Mouse (Mus musculus): ENCODE results near the gene Dnah12. TPM values are rescaled to one million over a fixed set of nuclear protein-coding genes. Genes with fewer than 3 reads are reported as not detected.

Gene Dnah12
- total and polyA plus RNA-seq, 3 experiments, result 0.04 to 0.10 TPM; not detected in 1

DNA sequence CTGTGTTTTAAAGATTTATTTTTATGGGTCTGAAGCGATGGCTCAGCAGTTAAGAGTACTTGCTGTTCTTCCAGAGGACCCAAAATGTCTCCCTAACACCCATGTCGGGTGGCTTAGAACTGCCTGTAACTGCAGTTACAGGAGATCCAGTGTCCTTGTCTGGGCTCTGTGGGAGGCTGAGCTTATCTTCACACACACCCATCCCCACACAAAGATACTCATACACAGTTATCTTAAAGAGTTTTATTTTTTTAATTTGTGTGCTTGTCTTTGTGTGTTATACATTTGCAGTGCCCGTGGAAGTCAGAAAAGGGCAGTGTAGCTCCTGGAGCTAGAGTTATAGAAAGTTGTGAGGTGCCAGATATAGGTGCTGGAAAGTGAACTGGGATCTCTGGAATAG is 197.7 kb downstream of the Dnah12 start:
- no peaks in the 10 kb centered on the region for H3K9me3 ChIP-seq (replicated peaks; ENCODE audit: insufficient read depth, low read length)
- no peaks in the 10 kb centered on the region; a peak in 2 of 4 replicates for H3K27me3 ChIP-seq (ENCODE audit: control insufficient read depth in 1 of 2, insufficient read depth in 2 of 2, low read length in 2 of 2)
- H3K4me3 ChIP-seq (ENCODE audit: control insufficient read depth in 1 of 2, insufficient read depth in 1 of 2, low read depth in 2 of 2, low read length in 2 of 2), result no peak overlapping the region
- no peak overlapping the region for H3K27ac ChIP-seq (ENCODE audit: control insufficient read depth, low read depth, low read length)
- H3K36me3 ChIP-seq (ENCODE audit: control insufficient read depth in 1 of 2, insufficient read depth in 2 of 2, low read length in 2 of 2), result peaks cover 0 to 10% of the 10 kb centered on the region in 2 experiments; a peak in 2 of 4 replicates
- peak; percentile 62 for DNase-seq (ENCODE audit: low read depth, low spot score)
- no peaks in the 10 kb centered on the region for H3K79me2 ChIP-seq (ENCODE audit: control insufficient read depth, insufficient read depth, low read length, poor library complexity)
- TF ChIP-seq HCFC1 (IDR thresholded peaks at IDR 0.05; ENCODE audit: low read depth, low read length), result no peak
- peak in 1 of 2 experiments; percentile 57; a peak in 1 of 4 replicates for TF ChIP-seq EP300 (IDR thresholded peaks at IDR 0.05; ENCODE audit: low read depth in 1 of 2, low read length in 2 of 2)
- TF ChIP-seq GATA1 (IDR thresholded peaks at IDR 0.05; ENCODE audit: low read depth, low read length), result peak; percentile 58
- TF ChIP-seq TCF12 (IDR thresholded peaks at IDR 0.05; ENCODE audit: low read depth, low read length), result peak; percentile 39
- TF ChIP-seq ZMIZ1 (IDR thresholded peaks at IDR 0.05; ENCODE audit: low read depth, low read length), result no peak
- TF ChIP-seq NELFE (IDR thresholded peaks at IDR 0.05; ENCODE audit: low read depth, low read length), result no peak
- TF ChIP-seq ZC3H11A (IDR thresholded peaks at IDR 0.05; ENCODE audit: low read depth, low read length), result no peak
- peak; percentile 52; the same call in 1 of the 2 replicates for TF ChIP-seq ZNF384 (IDR thresholded peaks at IDR 0.05; ENCODE audit: low read depth, low read length)
- TF ChIP-seq E2F4 (IDR thresholded peaks at IDR 0.05; ENCODE audit: borderline replicate concordance, low read depth, low read length), result no peak
- peaks cover 0 to 13% of the 10 kb centered on the region in 2 experiments; a peak in 2 of 4 replicates for H3K4me1 ChIP-seq (ENCODE audit: control insufficient read depth in 1 of 2, insufficient read depth in 2 of 2, low read length in 2 of 2)
- no peak overlapping the region for H3K9ac ChIP-seq (ENCODE audit: control insufficient read depth, low read depth, low read length, poor library complexity, severe bottlenecking)

DNA sequence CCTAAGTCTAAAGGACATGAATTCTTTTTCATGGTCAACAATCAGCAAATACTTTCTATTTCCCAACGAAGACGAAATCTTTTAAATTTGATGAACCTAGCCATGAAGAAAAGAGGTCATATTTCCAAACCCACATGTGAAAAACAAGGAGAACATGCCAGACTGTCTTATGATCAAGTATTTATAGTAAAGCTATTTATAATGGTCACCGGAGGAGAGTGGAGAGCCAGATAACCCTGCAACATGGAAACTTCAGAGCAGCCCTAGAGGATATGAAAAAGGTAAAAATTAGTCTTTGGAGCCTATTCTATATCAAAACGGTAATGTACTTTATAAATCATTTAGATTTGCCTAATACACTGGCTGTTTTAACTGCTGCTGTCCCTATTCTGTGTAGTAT is 201.3 kb downstream of the Dnah12 start, which contains the start of gene Asb14:
Asb14 (plus strand) TSS at position 166 of the 400 bp plus-strand sequence.
- Histone ChIP-seq H3K4me3 (ENCODE audit: control insufficient read depth in 1 of 2, insufficient read depth in 1 of 2, low read depth in 2 of 2, low read length in 2 of 2) (no peak within 1 kb of the TSS), H3K4me1 (ENCODE audit: control insufficient read depth in 1 of 2, insufficient read depth in 2 of 2, low read length in 2 of 2) (peaks cover 0 to 13% of the 10 kb centered on the region in 2 experiments; a peak in 2 of 4 replicates), H3K36me3 (ENCODE audit: control insufficient read depth in 1 of 2, insufficient read depth in 2 of 2, low read length in 2 of 2) (peaks cover 0 to 10% of the 10 kb centered on the region in 2 experiments; a peak in 2 of 4 replicates), H3K9me3 (replicated peaks; ENCODE audit: insufficient read depth, low read length) (no peaks in the 10 kb centered on the region), H3K27ac (ENCODE audit: control insufficient read depth, low read depth, low read length) (no peak within 1 kb of the TSS), H3K9ac (ENCODE audit: control insufficient read depth, low read depth, low read length, poor library complexity, severe bottlenecking) (no peak within 1 kb of the TSS), H3K79me2 (ENCODE audit: control insufficient read depth, insufficient read depth, low read length, poor library complexity) (no peaks in the 10 kb centered on the region), H3K27me3 (ENCODE audit: control insufficient read depth in 1 of 2, insufficient read depth in 2 of 2, low read length in 2 of 2) (peaks cover 0 to 3% of the 10 kb centered on the region in 2 experiments; a peak in 1 of 4 replicates)
- TF ChIP-seq TCF12 (IDR thresholded peaks at IDR 0.05; ENCODE audit: low read depth, low read length), result no peak
- no peak for TF ChIP-seq NELFE (IDR thresholded peaks at IDR 0.05; ENCODE audit: low read depth, low read length)
- TF ChIP-seq RAD21 (IDR thresholded peaks at IDR 0.05; ENCODE audit: low read depth, low read length), result no peak
- TF ChIP-seq ELF1 (IDR thresholded peaks at IDR 0.05; ENCODE audit: low read depth, low read length), result no peak
- no peak for TF ChIP-seq POLR2AphosphoS5 (IDR thresholded peaks at IDR 0.05; ENCODE audit: borderline replicate concordance, low read depth, low read length)
- no peak for TF ChIP-seq USF1 (IDR thresholded peaks at IDR 0.05; ENCODE audit: low read depth, low read length)
- no peak for TF ChIP-seq CHD1 (IDR thresholded peaks at IDR 0.05; ENCODE audit: low read depth, low read length)
- no peak for DNase-seq (ENCODE audit: low read depth, low spot score)

Measured in MEL (cell line).